Mouse (Mus musculus) neural tube, embryonic 11.5 days (tissue): ENCODE results near the gene Gbf1. TPM values are rescaled to one million over a fixed set of nuclear protein-coding genes. Genes with fewer than 3 reads are reported as not detected.

Experiments used
- ATAC-seq: fragments of 200-750 bp; cut with Nextera tagmentation; 2 replicates; pipeline ENCODE4 v1.8.0; 2017; ENCODE audit warnings: moderate number of reproducible peaks, mild to moderate bottlenecking, moderate TSS enrichment, moderate library complexity; ENCODE audit not compliant: insufficient read depth, low FRiP score, low TSS enrichment
- DNase-seq: peaks from one replicate; pipeline ENCODE4 v3.0.0-alpha.2; 2015; ENCODE audit warnings: low spot score
- H3K27ac ChIP-seq: fragments of 300-500 bp; sonication (generic); 2 replicates; pipeline ENCODE4 v1.5.1; 2014; ENCODE audit warnings: low read depth, mild to moderate bottlenecking, low read length
- H3K27me3 ChIP-seq: fragments of 300-500 bp; sonication (generic); 2 replicates; pipeline ENCODE4 v1.6.1; 2014; ENCODE audit warnings: mild to moderate bottlenecking, low read length, mixed read lengths; ENCODE audit not compliant: control insufficient read depth, insufficient read depth
- H3K36me3 ChIP-seq: fragments of 300-500 bp; sonication (generic); 2 replicates; pipeline ENCODE4 v1.6.1; 2014; ENCODE audit warnings: mild to moderate bottlenecking, low read length, moderate library complexity, mixed read lengths; ENCODE audit not compliant: control insufficient read depth, insufficient read depth
- H3K4me1 ChIP-seq: fragments of 300-500 bp; sonication (generic); 2 replicates; pipeline ENCODE4 v1.6.1; 2014; ENCODE audit warnings: low read length, mixed read lengths; ENCODE audit not compliant: control insufficient read depth, insufficient read depth
- H3K4me2 ChIP-seq: fragments of 300-500 bp; sonication (generic); 2 replicates; pipeline ENCODE4 v1.6.1; 2014; ENCODE audit warnings: low read depth, mild to moderate bottlenecking, moderate library complexity
- H3K4me3 ChIP-seq: fragments of 300-500 bp; sonication (generic); 2 replicates; pipeline ENCODE4 v1.5.1; 2014; ENCODE audit warnings: low read depth, low read length
- H3K9ac ChIP-seq: fragments of 300-500 bp; sonication (generic); 2 replicates; pipeline ENCODE4 v1.6.1; 2014; ENCODE audit warnings: mild to moderate bottlenecking, low read length
- H3K9me3 ChIP-seq: fragments of 300-500 bp; sonication (generic); 2 replicates; pipeline ENCODE4 v1.6.1; 2016; ENCODE audit warnings: low read length; ENCODE audit not compliant: control insufficient read depth
- WGBS: fragments of 180-500 bp; shearing (Covaris S2); extraction: QIAGEN DNeasy Blood & Tissue Kit; methylation state at CpG from one replicate; pipeline ENCODE4 v1.1.7; 2014; 5-methylcytosine and 5-hydroxymethylcytosine counted together
- polyA plus RNA-seq: library from polyadenylated mRNA; unstranded; fragments of >200 nt; fragmentation: Nextera tagmentation; extraction: Ambion mirVana; gene quantifications from 2 replicates; pipeline ENCODE4 v1.2.1, GENCODE M21; 2014

Gene Gbf1
- polyA plus RNA-seq, 1 experiment from 2014 or later = 52.0 TPM

GRCm38 (mm10) chr19:46315752-46316610, 163.7 kb downstream of the Gbf1 start:
- H3K9ac ChIP-seq = no peak overlapping the region
- H3K9me3 ChIP-seq = no peaks in the 10 kb centered on the region
- 55% methylated on average over 12 of the region's 12 CpGs for WGBS
- ATAC-seq = no peak
- no peak overlapping the region for H3K4me3 ChIP-seq
- H3K27ac ChIP-seq = no peak overlapping the region
- 0 out of 2 replicates have a peak, but pooled peaks cover 7% of the 10 kb centered on the region for H3K4me1 ChIP-seq
- no peak for DNase-seq
- no peak overlapping the region for H3K4me2 ChIP-seq
- peaks cover 78% of the 10 kb centered on the region for H3K27me3 ChIP-seq
- H3K36me3 ChIP-seq = no peaks in the 10 kb centered on the region

DNA sequence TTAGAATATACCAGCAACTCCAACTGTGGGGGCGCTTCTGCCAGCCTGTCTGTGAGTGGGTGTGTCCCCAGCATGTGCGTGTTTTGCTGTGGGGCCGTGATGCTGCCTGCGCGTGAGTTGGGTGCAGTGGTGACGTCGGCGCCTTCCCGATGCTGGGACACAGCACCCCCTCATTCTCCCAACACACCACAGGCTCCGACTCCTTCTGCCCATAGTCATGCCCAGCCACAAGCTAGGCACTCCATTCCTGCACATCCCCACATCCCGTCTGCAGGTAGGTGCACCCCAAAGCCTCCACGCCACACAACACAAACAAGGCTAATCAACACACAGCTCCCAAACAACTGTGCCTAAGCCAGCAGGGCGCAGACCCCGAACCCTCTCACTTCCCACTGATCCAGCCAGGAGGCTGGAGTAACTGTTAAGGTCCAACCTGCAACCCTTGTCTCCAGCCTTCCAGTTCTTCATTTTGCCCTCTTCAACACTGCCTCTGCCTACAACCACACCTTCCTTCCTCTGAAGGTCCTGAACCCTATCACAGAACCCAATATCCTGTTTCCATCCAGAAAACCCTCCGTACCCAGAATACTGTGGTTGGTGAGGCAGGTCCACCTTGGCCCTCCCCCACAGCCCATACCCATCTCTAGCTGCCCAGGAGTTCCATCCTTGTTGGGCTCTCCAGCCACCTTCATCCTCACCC, 164.7 kb downstream of the Gbf1 start:
- WGBS = 25% methylated on average over 15 of the region's 15 CpGs
- DNase-seq (no peak), ATAC-seq (no peak)
- Histone ChIP-seq H3K36me3 (no peaks in the 10 kb centered on the region), H3K27ac (no peak overlapping the region), H3K4me2 (peak overlapping the region; percentile 49), H3K9ac (no peak overlapping the region; the same call in 1 of the 2 replicates), H3K27me3 (peaks cover 75% of the 10 kb centered on the region), H3K4me3 (peak overlapping the region; percentile 40), H3K9me3 (no peaks in the 10 kb centered on the region), H3K4me1 (peaks cover 14% of the 10 kb centered on the region)

DNA sequence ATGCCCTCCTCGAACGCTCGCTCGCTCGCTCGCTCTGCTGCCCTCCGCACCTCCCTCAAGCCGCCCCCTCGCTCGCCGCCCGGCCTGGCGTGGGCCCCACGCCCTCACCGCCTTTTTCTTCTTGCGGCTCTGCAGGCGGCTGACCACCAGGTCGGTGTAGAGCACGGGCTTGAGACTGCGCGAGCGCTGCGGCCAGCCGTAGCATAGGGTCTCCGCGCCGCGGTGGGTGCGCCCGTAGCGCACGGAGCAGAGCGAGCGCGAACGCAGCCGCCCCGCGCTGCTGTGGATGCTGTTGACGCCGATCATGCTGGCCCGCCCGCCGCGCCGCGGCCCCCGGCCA, 165.2 kb downstream of the Gbf1 start:
- ATAC-seq (no peak), DNase-seq (no peak)
- Histone ChIP-seq H3K9me3 (no peaks in the 10 kb centered on the region), H3K27me3 (peaks cover 78% of the 10 kb centered on the region), H3K9ac (peak overlapping the region; percentile 11; the same call in 1 of the 2 replicates), H3K4me3 (peak overlapping the region; percentile 40), H3K4me2 (peak overlapping the region; percentile 49), H3K27ac (no peak overlapping the region), H3K4me1 (peaks cover 19% of the 10 kb centered on the region), H3K36me3 (no peaks in the 10 kb centered on the region)
- 1% methylated on average over 47 of the region's 48 CpGs for WGBS

GRCm38 (mm10) chr19:46318031-46318471, 165.7 kb downstream of the Gbf1 start:
- H3K36me3 ChIP-seq = no peaks in the 10 kb centered on the region
- H3K4me3 ChIP-seq = peak overlapping the region; percentile 40
- H3K27ac ChIP-seq = no peak overlapping the region
- H3K9me3 ChIP-seq = no peaks in the 10 kb centered on the region
- WGBS = 2% methylated on average over 33 of the region's 42 CpGs
- H3K27me3 ChIP-seq = peaks cover 81% of the 10 kb centered on the region
- ATAC-seq = no peak
- H3K4me2 ChIP-seq = peak overlapping the region; percentile 49
- H3K9ac ChIP-seq = peak overlapping the region; percentile 11; the same call in 1 of the 2 replicates
- no peak for DNase-seq
- peaks cover 19% of the 10 kb centered on the region for H3K4me1 ChIP-seq

- Histone ChIP-seq H3K4me2 (no peak overlapping the region; the same call in 1 of the 2 replicates), H3K4me3 (no peak overlapping the region), H3K27ac (no peak overlapping the region), H3K36me3 (no peaks in the 10 kb centered on the region), H3K27me3 (peaks cover 77% of the 10 kb centered on the region), H3K9me3 (no peaks in the 10 kb centered on the region), H3K4me1 (peaks cover 19% of the 10 kb centered on the region), H3K9ac (no peak overlapping the region)
- DNase-seq (peak; percentile 64), ATAC-seq (no peak)
- 13% methylated on average over 16 of the region's 16 CpGs for WGBS
Measured at GRCm38 (mm10) chr19:46318586-46319378, 166.5 kb downstream of the Gbf1 start.

GRCm38 (mm10) chr19:46320076-46320785, 167.9 kb downstream of the Gbf1 start:
- no peak overlapping the region for H3K27ac ChIP-seq
- H3K9me3 ChIP-seq = no peaks in the 10 kb centered on the region
- no peak overlapping the region for H3K4me3 ChIP-seq
- peaks cover 19% of the 10 kb centered on the region for H3K4me1 ChIP-seq
- ATAC-seq = no peak
- no peak for DNase-seq
- no peak overlapping the region for H3K4me2 ChIP-seq
- 85% methylated on average over 8 of the region's 8 CpGs for WGBS
- H3K9ac ChIP-seq = no peak overlapping the region
- H3K36me3 ChIP-seq = no peaks in the 10 kb centered on the region
- H3K27me3 ChIP-seq = peaks cover 74% of the 10 kb centered on the region

GRCm38 (mm10) chr19:46321101-46321943, 169.0 kb downstream of the Gbf1 start:
- 30% methylated on average over 6 of the region's 6 CpGs for WGBS
- Histone ChIP-seq H3K36me3 (no peaks in the 10 kb centered on the region), H3K4me3 (no peak overlapping the region), H3K9me3 (no peaks in the 10 kb centered on the region), H3K9ac (no peak overlapping the region), H3K4me2 (peak overlapping the region; percentile 19; the same call in 1 of the 2 replicates), H3K27me3 (peaks cover 71% of the 10 kb centered on the region), H3K27ac (peak overlapping the region; percentile 21; the same call in 1 of the 2 replicates), H3K4me1 (peaks cover 20% of the 10 kb centered on the region)
- ATAC-seq = peak; percentile 80
- DNase-seq = peak; percentile 75
